Mouse (Mus musculus) cerebellum, adult 11 months (tissue): ENCODE measurements around the gene Kalrn.

Experiments
- DNase-seq: peaks from one replicate; pipeline ENCODE4 v3.0.0; 2022

Gene Kalrn

DNA sequence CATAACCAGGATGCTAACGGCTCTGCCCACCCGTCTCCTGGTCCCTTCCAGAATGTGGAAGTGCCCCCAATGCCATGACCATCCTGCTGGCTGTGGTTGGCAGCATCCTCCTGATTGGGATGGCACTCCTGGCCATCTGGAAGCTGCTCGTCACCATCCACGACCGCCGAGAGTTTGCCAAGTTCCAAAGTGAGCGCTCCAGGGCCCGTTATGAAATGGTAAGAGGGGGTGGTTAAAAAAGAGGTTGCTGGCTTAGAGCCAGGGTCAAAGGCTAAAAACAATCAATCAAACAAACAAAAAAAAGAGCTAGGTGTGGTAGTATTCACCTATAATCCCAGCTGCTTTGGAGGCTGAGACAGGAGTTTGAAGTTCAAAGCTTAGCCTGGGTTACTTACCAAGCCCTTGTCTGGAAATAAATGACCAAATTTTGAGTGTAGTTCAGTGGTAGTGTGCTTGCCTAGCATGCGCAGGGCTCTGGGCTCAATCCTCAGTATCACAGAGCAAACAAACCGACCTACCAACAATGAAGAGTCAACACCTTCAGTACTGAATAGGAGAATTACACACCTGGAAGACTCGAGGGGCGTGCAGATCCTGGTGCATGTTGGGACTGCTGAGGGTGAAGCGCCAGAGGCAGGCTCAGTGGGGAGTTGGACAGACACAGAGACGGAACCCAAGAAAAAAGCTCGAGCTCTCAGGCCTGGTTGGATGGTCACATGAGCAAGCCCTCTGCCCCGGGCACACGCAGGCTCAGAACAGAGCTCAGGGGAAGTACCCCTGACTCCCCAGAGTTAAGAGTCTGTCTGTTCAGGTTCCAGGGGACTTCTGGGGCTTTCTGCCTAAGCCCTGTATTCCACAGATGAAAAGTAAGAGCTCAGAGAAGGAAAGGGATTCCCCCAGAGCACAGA is 625.4 kb downstream of the Kalrn start:
- no peak for DNase-seq

DNA sequence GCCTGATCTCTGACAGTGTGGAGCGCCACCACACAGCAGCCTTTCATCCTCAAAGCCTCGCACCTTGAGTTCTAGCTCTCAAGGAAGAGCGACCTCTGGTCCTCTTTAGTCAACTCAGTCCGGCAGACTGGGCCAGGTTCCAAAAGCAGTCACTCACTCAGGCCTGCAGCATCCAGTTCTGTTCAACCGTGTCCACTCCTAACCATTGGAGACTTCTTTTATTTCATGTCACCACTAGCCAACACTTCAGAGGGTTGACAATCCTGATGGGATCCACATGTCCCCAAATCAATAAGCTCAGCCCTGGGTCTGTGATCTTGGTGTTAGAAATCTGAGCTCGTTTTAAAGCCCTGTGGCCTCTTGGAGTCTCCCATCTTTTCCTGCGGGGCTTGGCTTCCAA is 627.3 kb downstream of the Kalrn start:
- no peak for DNase-seq

DNA sequence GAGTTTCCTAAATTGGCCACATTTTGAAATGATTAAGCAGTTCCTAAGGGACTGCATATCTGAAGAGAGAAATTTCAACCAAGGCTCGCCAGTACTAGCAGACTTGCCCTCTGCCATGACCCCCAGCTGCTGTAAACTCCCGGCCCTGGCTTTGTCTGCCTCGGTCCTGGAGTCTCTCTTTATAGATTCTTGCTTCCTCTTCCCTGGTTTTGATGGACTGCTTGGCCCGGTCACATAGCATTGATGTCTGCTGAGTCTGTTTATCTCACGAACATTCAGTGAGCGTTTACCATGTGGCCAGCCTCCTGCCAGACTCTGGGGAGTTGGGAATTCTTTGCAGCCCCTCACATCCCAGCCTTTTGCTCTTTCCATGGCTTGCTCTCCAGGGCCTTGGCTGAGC is 628.6 kb downstream of the Kalrn start:
- no peak for DNase-seq

DNA sequence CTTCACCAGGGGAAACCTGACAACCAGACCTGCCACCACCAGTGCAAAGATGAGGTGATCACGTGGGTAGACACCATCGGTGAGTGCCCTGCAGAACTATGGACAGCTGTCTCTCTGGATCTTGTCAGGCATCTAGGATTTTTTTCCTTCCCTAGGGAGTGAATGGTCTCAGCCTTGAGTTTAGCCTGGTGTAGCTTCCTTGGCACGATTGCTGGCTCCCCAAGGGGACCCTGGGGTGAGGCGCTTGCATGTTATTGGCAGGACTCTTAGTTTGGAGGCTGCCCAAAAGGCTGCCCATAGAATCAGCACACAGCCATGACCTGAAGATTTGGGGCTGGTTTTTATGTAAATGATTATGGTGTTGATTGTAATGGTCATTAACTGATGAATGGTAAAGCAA is 629.2 kb downstream of the Kalrn start:
- no peak for DNase-seq

DNA sequence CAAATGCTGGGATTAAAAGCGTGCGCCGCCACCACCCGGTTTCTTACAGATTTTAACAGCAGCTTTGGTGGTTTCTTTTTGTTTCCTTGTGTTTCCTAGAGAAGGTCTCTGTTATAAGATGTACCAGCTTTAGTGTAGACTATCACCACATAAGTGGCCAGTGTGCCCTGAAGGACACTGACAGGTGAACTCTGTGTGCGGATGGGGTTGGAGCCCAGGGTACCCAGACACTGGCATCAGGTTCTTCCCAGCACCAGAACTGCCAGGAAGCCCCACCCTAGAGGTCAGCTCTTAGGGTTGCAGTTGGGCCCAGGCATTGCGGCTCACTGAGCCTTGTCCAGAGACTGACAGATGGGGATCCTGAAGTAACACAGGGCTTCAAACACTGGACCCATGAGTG is 629.9 kb downstream of the Kalrn start:
- DNase-seq, result no peak

DNA sequence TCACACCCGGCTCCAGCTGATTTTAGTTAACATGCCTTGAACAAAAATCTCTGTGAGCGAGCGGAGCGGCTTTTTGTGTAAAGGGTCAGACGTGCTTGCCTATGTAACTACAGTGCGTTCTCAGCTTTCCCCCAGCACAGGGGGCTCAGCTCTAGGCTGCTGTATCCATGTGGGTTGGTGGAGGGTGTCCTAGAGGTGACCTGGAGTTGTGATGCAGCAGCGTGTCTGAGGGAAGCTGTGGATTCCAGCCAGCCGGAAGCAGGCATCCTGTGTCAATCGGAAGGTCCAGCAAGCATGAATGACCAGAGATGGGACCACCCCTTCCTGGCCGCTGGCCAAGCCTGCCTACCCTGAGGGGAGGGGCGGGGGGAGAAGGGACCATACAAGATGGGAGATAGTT is 631.0 kb downstream of the Kalrn start:
- DNase-seq, result no peak

DNA sequence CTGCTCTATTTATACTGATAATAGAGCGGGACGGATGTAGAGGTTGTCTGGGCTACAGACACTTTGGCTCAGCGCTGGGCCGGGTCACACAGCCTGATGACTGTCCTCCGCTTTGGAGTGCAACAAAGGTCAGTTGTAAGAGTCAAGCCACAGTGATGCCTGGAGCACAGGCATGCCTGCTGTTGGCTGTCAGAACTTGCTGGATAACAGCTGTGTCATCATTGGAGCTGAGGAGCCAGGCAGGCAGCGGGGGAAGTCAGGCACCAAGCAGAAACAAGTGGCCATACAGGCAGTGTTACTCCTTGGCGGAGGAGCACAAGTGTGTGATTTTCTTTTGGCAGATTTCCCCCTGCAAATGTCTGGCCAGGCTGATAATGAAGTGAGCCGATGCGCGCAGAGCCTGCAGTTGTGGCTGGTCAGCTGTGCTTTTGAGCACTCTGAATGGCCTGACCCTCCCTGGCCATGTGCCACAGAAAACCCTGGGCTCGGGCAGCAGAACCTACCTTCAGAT is 632.0 kb downstream of the Kalrn start:
- no peak for DNase-seq

DNA sequence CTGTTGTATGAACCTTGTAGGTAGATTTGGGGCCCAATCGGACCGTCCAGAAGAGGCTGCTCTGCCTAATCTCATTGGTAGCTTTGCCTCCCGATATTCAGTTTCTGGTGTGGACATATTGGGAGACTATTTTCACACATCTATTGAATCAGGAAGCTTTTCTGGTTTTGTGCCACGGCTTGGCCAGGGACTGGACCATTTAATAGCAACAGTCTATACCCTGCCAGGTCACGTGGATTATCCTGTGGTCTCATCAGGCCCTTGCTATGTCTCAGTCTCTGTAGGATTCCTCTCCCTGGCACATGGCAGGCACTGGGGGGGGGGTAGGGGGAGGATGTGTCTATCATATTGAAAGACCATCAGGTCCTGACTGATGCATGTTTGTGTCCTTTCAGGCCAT is 633.2 kb downstream of the Kalrn start:
- no peak for DNase-seq

DNA sequence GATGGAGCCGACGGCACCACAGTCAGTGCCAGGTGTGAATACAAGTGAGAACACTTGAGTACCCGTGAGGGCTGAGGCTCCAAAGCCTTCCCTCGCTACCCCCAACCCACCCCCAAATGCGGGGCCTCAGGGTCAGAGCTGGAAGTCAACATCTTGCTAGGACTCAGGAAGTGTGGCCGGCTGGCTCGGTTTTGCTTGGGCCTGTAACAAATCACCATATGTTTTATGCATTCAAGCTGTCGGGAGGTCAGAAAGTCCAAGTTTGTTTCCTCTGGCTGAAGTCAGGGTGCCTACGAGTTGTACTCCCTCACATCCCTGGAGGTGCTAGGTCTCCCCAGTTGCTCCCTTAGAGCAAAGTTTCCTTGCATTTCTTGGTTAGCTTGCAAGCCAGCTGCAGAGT is 633.7 kb downstream of the Kalrn start:
- DNase-seq, result no peak

DNA sequence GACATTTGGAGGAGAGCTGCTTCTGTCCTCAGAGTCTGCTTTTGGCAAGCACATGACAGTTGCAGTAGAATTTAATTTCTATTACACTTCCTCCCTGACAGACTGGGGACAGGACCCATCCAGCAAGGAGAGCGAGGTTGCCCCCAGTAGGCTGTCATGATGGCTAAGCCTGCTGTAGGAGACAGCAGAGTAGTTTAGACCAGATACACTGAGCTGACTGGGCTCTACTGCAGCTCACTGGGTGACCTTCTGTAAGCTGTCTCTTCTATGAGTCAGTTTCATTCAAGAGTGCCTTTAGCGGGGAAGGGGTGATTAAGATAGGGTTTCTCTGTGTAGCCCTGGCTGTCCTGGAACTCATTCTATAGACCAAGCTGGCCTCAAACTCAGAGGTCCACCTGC is 634.2 kb downstream of the Kalrn start:
- DNase-seq, result no peak

DNA sequence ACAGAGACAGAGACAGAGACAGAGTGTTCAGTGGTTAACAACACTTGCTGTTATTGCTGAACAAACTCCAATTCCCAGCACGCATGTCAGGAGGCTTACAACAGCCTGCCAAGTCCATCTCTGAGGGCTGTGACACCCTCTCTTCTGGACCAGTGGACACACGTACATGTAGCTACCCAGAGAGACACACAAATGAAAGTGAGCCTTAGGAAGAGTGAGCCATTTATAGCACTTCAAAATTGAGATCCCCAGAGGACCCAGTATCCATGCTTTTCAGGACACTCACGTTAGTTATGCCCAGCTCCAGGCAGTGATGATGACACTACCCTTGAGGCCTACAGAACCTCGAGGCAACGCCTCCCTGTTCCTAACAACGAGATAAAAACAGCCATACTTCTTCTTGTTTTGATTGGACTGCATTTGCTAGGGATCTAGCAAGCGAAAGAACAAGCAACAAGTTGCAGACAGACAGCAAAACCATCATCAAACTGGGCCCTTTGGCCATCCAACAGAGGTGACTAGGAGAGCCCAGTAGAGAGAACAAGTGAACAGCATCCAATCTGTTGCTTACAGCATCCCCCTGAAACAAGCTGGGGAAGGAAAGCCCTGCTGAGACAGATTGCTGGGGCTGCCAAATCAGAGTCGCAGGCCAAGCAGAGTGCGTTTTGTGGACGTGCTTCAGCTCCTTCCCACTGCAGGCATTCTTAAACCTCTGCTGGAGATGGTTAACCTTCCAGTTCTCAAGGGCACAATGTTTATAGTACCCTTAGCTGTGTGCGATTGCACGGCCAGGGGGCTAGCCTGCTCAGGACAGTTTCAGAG is 634.8 kb downstream of the Kalrn start:
- no peak for DNase-seq

DNA sequence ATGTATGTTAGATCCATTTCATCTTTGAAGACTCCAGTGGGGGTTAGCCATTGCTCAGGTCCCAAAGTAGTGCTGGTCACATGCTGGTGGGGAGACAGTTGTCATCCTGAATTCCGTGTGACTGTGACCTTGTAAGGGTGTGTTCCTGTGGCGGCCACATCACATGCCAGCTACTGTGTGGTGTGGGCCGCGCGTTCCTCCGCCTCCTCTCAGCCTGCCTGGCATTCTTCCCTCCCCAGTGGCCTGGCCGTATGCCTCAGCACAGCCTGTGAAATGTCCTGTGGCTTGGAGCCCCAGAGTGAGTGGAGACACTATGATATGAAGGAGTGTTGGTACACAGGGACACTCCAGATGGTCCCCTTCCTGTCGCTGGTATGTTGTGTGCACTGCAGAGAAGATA is 635.8 kb downstream of the Kalrn start:
- peak; percentile 89 for DNase-seq

DNA sequence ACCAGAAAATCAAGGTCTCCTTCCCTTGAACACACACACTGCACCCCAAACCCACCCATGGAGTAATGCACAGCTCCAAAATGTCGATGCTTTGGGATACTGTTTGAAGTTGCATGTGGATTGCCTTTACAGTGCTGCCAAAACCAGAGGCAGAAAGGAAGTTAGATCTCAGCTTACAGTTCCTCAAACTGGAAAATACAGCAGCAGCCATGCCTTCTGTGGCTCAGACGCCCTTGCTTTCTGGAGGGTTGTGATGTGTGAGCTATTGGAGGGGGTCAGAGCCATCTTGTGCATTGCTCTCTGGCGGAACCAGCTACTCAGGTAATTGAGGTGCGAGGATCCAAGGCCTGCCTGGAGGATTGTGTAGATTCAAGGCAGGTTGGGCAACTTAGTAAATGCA is 636.4 kb downstream of the Kalrn start:
- DNase-seq, result no peak

DNA sequence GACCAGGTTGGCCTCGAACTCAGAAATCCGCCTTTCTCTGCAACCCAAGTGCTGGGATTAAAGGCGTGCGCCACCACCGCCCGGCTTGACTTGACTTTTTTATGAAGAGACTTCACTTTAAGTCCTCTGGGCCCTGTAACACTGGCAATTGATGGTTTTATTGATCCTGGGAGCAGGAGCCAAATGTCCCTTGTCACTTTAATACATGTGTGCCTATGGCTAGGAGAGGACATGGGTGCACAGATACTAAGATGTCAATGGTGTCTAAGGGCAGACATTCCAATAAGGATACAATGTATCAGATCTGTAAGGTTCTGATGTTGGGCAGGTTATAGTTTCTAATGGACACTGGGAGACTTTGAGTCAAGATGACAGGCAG is 637.9 kb downstream of the Kalrn start:
- DNase-seq, result no peak

DNA sequence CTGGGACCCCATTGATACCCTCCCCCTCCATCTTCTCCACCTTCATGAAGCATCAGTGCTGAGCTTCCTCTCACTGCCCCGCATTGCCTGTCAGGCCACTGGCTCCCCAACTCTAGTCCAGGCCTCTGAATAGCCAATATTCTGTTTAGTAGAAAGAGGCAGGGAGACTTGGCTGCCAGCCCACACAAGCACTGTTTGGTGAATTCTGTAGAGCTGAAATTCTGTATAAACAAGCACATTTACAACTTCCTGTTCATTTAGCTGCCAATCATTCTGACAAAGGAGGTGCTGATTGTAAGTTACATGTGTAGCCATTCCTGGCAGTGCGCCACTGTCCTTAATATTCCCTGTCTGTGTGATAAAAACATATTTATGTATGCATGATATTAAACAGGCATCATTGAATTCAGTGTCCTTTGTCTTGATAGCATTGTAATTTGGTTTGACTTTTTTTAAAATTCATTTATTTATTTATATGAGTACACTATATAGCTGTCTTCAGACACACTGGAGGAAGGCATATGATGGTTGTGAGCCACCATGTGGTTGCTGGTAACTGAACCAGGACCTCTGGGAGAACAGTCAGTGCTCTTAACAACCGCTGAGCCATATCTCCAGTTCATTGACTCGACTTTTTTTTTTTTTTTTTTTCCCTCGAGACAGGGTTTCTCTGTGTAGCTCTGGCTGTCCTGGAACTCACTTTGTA is 638.5 kb downstream of the Kalrn start:
- no peak for DNase-seq

DNA sequence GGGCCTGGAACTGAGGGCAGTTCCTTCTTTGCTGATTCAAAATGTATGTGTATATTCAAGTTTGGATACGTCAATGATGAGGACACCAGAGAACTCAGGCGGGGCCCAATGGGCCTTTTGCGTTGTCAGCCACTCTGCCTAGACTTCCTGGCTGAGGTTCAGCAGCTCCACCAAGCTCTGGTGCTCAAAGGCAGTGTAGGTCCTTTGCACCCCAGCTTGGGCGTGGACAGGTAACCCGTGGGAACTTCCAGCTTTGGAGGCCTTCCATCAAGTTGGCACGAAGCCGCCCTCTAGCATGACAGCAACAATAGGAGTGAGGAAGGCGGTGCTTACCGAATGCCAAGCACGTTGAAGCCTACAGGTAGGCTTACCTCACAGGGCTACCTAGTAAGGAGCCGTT is 639.9 kb downstream of the Kalrn start:
- DNase-seq, result no peak

DNA sequence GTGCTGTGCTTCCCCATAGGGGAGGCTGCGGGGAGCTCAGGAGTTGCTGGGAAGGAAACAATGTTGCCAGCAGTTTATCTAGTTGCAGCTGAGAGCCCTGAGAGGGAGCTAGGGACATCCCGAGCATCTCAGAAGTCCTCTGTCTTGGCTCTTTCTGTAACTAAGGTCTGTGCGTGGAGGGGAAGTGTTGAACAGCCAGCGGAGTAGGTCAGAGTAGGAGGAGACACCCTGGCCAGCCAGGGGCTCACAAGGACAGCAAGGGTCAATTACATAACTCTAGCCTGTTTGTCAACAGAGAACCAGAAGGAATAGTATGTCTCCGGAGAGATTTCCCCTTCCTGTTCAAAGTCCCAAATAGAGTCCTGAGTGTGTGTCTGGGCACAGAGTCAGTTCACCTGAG is 641.2 kb downstream of the Kalrn start:
- no peak for DNase-seq

DNA sequence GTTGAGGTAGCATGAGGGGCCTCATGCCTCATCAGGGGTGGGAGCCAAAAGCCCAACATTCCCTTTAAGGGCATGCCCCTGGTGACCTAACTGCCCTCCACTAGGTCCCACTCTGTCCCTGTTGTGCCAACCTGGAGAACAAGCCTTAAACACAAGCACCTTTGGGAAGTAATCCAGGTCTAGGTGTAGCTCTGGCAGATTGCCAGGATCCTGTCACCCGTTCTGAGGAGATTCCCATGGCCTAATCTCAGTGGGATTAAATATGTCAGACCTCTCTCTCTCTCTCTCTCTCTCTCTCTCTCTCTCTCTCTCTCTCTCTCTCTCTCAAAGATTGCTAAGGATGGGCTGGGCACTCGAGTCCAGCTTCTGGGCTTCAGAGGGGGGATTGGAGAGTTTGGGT is 641.6 kb downstream of the Kalrn start:
- no peak for DNase-seq

DNA sequence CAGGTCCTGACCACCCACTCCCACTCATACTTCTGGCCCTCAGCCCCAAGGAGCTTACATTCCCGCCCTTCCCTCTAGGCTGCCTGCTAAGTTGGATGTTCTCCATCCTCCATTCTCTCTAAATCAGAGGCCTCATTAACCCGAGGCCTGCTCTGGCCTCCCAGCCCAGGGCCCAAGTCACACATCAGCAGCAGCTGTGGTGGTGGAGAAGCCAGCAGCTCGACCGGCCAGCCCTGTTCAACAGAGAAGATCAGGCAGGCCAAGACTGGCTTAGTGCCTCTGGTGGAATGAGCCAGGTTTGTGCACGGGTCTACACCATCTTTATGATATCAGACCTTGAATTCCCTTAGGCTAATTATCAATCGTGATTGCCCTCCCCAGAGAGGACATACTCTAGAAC is 642.5 kb downstream of the Kalrn start:
- DNase-seq, result no peak

DNA sequence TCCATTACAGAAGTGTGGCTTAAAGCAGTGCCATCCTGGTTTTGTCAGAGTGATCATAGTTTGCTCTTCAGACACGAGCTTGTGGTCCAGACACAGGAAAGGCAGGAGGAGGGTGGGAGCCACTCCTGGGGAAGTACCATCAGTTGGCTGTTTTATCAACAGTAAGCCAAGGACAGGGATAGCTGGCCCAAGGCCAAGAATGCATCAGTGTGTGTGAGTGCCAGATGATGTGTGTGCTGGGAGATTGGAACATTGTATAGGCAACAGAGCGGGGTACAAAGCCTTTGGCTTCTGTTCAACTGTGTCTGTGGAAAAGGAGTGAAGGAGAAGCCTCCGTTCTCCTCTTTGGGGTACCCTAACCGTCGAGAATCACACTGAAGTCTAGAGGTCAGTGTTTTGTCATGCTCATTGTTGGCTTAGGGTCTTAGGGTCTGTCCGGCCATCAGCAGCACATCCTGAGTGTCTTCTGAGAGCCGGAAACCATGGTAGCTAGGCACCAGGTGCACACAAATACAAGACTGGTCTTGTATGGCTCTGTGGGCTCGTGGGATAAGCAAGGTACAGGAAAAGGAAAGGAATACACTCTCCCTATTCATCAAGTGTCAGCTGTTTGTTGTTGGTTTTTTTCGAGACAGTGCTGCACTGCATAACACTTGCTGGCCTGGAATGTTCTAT is 644.4 kb downstream of the Kalrn start:
- DNase-seq, result no peak

DNA sequence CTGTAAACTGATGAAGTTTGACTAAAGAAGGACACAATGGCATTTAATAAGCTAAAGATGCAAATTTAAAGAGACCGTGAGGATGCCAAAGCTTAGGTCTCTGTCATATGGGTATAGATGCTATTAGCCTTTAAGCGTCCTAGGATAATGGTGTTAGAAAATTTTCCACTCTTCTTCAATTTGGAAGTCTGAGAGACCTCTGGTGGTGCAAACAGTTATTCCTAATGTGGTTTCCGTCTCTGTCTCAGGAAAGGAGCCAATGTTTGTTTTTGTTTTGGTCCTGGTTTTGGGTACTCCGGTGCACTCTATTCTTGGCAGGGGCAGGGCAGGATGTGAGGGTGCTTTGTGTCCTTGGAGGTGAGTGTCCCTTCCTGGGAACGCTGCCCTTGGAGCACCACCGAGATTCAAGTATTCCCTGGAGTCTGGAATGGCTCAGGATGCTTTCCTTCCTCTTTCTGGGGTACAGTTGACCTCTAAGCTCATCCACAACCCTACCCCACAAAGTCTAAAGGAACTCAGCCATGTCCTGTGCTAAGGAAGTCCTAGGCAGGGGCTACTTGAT is 646.0 kb downstream of the Kalrn start:
- no peak for DNase-seq

DNA sequence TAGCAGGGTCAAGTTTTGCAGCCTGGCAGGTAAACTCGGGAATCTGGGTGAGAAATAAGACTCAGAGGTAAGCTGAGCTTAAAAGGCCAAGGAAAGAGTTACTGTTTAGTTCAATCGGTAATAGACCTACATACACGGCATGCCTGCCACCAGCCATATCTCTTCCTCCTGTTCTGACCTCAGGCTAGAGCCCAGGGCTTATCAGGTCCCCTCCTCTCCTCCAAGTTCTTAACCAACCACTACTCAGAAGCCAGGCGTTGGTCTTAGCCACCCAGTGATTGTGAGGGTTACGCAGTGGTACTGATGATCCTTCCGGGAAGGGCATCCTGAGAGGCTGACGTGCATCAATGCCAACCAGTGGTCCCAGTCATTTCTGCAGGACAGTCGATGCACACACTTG is 649.6 kb downstream of the Kalrn start:
- no peak for DNase-seq

DNA sequence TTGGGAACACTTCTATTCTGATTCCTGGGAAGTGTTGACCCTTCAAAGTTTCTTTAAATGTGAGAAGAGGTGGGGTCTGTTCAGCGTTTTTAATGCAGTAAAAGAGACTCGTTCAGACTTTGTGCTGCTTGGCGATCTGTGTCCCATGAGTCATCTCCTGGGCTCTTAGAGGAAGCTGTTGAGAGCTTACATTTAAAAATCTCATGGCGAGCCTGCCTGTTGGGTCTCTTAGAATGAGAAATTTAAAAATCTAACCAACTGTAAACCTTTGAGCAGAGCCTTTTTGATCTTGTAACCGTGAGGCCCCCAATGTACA is 650.4 kb downstream of the Kalrn start:
- no peak for DNase-seq
